Mouse (Mus musculus): ENCODE results near the gene Magi3. TPM values are rescaled to one million over a fixed set of nuclear protein-coding genes. Genes with fewer than 3 reads are reported as not detected.

The Magi3 gene
- polyA plus RNA-seq, 1 experiment: 0.92 TPM

- no peaks in the 10 kb centered on the region for H3K27me3 ChIP-seq (ENCODE audit: control insufficient read depth, insufficient read depth, low read length)
- no peaks in the 10 kb centered on the region for H3K4me1 ChIP-seq (ENCODE audit: control insufficient read depth, insufficient read depth, insufficient read length)
- no peak for DNase-seq (ENCODE audit: low read depth in 1 of 2, low spot score in 2 of 2)
- no peaks in the 10 kb centered on the region for H3K36me3 ChIP-seq (ENCODE audit: control insufficient read depth, insufficient read depth, low read length)
- H3K27ac ChIP-seq (ENCODE audit: insufficient read depth, low read length): no peak overlapping the region
- no peak for TF ChIP-seq POLR2A (IDR thresholded peaks at IDR 0.05; ENCODE audit: low read depth, low read length)
- TF ChIP-seq CTCF (IDR thresholded peaks at IDR 0.05; ENCODE audit: extremely low read depth, insufficient read depth, insufficient read length, insufficient replicate concordance): no peak
- no peak overlapping the region for H3K4me3 ChIP-seq (ENCODE audit: extremely low read depth, insufficient read depth, insufficient read length)
- WGBS: 63% methylated on average over 5 of the region's 5 CpGs
These were observed 14.9 kb upstream of the Magi3 start for GRCm38 (mm10) chr3:104235099-104235498.

DNA sequence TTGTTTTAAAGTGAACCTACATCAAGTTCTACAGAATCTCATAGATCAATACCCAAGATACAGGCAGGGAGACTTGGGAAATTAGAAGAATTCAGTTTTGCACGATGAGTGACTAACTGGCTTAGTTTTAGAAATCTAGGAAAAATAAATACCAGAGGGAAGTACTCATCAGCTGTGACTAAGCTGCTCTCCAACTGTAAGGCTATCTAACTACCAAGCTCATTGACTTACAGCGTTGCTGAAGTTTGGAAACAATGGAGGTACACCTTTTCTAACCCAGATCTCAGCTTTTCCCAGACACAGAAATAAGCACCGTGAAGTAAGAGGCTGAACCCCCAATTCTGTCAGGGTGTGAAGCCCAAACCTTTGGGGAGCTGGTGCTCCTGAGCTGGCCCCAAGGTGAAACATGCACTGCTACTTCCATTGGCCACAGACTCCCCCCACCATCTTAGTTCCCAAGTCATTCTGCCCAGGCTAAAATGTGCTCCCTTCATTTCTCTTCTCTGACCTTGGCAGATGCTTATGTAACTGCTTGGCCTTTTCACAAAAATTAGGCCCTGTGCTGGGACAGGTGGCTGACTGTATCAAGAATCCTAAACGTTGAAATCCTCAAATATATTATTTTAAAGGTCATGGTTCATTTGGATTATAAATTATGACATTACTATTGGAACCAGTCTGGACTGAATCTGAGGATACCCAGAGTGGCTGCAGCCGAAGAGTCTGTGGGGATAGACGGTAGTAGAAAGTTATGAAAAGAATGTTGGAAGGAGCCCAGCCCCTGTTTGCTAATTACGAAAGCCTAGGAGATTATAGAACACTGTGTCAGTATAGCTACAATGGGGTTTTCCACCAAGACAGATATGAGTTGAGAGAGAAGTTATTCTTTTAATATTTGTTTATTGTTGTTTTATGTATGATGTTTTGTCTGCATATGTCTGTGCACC lies 13.5 kb upstream of the Magi3 start:
- Histone ChIP-seq H3K4me1 (ENCODE audit: control insufficient read depth, insufficient read depth, insufficient read length) (no peaks in the 10 kb centered on the region), H3K27ac (ENCODE audit: insufficient read depth, low read length) (no peak overlapping the region), H3K4me3 (ENCODE audit: extremely low read depth, insufficient read depth, insufficient read length) (no peak overlapping the region), H3K36me3 (ENCODE audit: control insufficient read depth, insufficient read depth, low read length) (no peaks in the 10 kb centered on the region), H3K27me3 (ENCODE audit: control insufficient read depth, insufficient read depth, low read length) (no peaks in the 10 kb centered on the region)
- 88% methylated on average over 7 of the region's 7 CpGs for WGBS
- TF ChIP-seq POLR2A (IDR thresholded peaks at IDR 0.05; ENCODE audit: low read depth, low read length) (no peak), CTCF (IDR thresholded peaks at IDR 0.05; ENCODE audit: extremely low read depth, insufficient read depth, insufficient read length, insufficient replicate concordance) (no peak)
- no peak for DNase-seq (ENCODE audit: low read depth in 1 of 2, low spot score in 2 of 2)

DNA sequence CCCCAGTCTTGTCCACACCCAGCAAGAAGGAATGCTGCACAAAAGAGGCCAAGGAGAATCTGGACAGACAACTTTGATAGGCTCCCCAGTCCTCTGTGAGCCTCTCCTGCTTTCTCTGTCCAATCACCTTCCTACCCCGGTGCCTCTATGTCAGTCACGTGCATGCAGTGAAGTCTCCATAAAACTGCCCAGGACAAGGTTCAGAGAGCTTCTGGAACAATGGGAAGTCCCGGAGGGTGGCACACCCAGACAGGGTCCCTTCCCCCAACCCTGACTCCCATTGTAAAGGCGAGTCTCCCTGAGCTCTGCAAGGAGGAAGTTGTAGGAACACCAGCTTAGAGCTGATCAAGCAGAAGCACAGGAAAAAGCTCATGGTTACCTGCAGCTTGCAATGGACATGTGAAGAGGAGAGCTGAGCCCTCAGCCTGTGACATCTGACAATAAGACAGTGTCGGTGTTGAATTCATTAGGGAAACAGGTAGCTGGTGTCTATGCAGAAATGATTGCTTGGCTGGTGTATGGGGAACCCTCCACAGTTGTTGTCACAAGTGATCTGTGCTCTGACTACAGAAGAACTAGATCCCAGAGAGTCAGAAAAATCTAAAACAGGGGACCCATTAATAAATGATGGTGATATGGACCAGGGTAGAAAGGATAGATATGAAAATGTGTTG lies 7.4 kb upstream of the Magi3 start:
- H3K27ac ChIP-seq (ENCODE audit: insufficient read depth, low read length): no peak overlapping the region
- no peaks in the 10 kb centered on the region for H3K4me1 ChIP-seq (ENCODE audit: control insufficient read depth, insufficient read depth, insufficient read length)
- H3K36me3 ChIP-seq (ENCODE audit: control insufficient read depth, insufficient read depth, low read length): no peaks in the 10 kb centered on the region
- no peak for TF ChIP-seq CTCF (IDR thresholded peaks at IDR 0.05; ENCODE audit: extremely low read depth, insufficient read depth, insufficient read length, insufficient replicate concordance)
- DNase-seq (ENCODE audit: low read depth in 1 of 2, low spot score in 2 of 2): no peak
- WGBS: 30% methylated on average over 5 of the region's 5 CpGs
- H3K27me3 ChIP-seq (ENCODE audit: control insufficient read depth, insufficient read depth, low read length): no peaks in the 10 kb centered on the region
- H3K4me3 ChIP-seq (ENCODE audit: extremely low read depth, insufficient read depth, insufficient read length): no peak overlapping the region

GRCm38 (mm10) chr3:104226731-104227130 lies 6.6 kb upstream of the Magi3 start:
- H3K4me1 ChIP-seq (ENCODE audit: control insufficient read depth, insufficient read depth, insufficient read length): no peaks in the 10 kb centered on the region
- no peak for TF ChIP-seq POLR2A (IDR thresholded peaks at IDR 0.05; ENCODE audit: low read depth, low read length)
- no peak for TF ChIP-seq CTCF (IDR thresholded peaks at IDR 0.05; ENCODE audit: extremely low read depth, insufficient read depth, insufficient read length, insufficient replicate concordance)
- H3K4me3 ChIP-seq (ENCODE audit: extremely low read depth, insufficient read depth, insufficient read length): no peak overlapping the region
- H3K27ac ChIP-seq (ENCODE audit: insufficient read depth, low read length): no peak overlapping the region
- 80% methylated on average over 7 of the region's 7 CpGs for WGBS
- no peaks in the 10 kb centered on the region for H3K36me3 ChIP-seq (ENCODE audit: control insufficient read depth, insufficient read depth, low read length)
- no peaks in the 10 kb centered on the region for H3K27me3 ChIP-seq (ENCODE audit: control insufficient read depth, insufficient read depth, low read length)
- DNase-seq (ENCODE audit: low read depth in 1 of 2, low spot score in 2 of 2): no peak

- Histone ChIP-seq H3K27me3 (ENCODE audit: control insufficient read depth, insufficient read depth, low read length) (peaks cover 11% of the 10 kb centered on the region), H3K4me3 (ENCODE audit: extremely low read depth, insufficient read depth, insufficient read length) (peak overlapping the region; percentile 19; the same call in 1 of the 2 replicates), H3K27ac (ENCODE audit: insufficient read depth, low read length) (no peak overlapping the region), H3K4me1 (ENCODE audit: control insufficient read depth, insufficient read depth, insufficient read length) (peaks cover 5% of the 10 kb centered on the region; the same call in 1 of the 2 replicates), H3K36me3 (ENCODE audit: control insufficient read depth, insufficient read depth, low read length) (no peaks in the 10 kb centered on the region)
- no peak for DNase-seq (ENCODE audit: low read depth in 1 of 2, low spot score in 2 of 2)
- TF ChIP-seq POLR2A (IDR thresholded peaks at IDR 0.05; ENCODE audit: low read depth, low read length) (no peak), CTCF (IDR thresholded peaks at IDR 0.05; ENCODE audit: extremely low read depth, insufficient read depth, insufficient read length, insufficient replicate concordance) (no peak)
- 13% methylated on average over 11 of the region's 11 CpGs for WGBS
These were observed 982 bp upstream of the Magi3 start for GRCm38 (mm10) chr3:104221156-104221555.

DNA sequence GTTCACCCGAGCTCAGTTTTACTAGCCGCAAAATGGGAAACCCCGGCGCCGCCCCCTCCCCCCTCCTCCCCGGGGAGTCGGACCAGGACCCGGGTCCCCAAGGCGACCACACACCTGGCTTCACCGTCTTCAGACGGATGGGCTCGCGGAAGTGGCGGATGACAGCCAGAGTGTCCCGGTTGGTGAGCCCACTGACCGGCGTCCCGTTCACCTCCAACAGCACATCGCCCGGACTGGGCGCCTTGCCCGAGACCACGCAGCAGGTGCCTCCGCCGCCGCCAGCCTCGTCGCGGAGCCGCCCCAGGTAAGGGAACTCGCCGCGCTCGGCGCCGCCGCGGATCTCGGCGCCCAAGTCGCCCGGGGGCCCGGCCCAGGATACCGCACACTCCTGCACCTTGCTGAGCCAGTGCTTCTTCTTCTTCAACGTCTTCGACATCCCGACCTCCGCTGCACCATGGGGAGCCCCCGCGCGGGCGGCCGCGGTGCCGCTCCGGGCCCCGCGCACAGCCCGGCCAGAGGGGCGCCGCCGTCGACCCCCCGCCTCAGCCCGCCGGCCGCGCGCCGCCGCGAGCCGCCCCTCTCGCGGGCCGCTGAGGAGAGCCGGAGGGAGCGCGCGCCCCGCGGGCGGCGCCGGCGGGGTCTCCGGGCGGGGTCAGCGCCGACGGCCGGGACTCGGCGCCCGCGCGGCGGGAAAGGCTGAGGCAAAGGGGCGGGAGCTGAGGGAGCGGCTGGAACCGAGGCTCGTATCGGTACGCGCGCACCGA lies 461 bp downstream of the Magi3 start:
- H3K27ac ChIP-seq (ENCODE audit: insufficient read depth, low read length): peak overlapping the region; percentile 77
- H3K4me3 ChIP-seq (ENCODE audit: extremely low read depth, insufficient read depth, insufficient read length): peak overlapping the region; percentile 94
- peaks cover 5% of the 10 kb centered on the region; the same call in 1 of the 2 replicates for H3K4me1 ChIP-seq (ENCODE audit: control insufficient read depth, insufficient read depth, insufficient read length)
- DNase-seq (ENCODE audit: low read depth in 1 of 2, low spot score in 2 of 2): peak in 1 of 2 experiments; percentile 43
- peaks cover 11% of the 10 kb centered on the region for H3K27me3 ChIP-seq (ENCODE audit: control insufficient read depth, insufficient read depth, low read length)
- TF ChIP-seq POLR2A (IDR thresholded peaks at IDR 0.05; ENCODE audit: low read depth, low read length) (no peak), CTCF (IDR thresholded peaks at IDR 0.05; ENCODE audit: extremely low read depth, insufficient read depth, insufficient read length, insufficient replicate concordance) (no peak)
- H3K36me3 ChIP-seq (ENCODE audit: control insufficient read depth, insufficient read depth, low read length): no peaks in the 10 kb centered on the region
- 2% methylated on average over 97 of the region's 107 CpGs for WGBS
